Mouse (Mus musculus) ZHBTc4 (cell line): ENCODE data around the gene Zfp593.

Source experiments
- DNase-seq: peaks from one replicate; pipeline ENCODE4 v3.0.0-alpha.2; 2011; ENCODE audit warnings: low read depth, low spot score

Zfp593 gene

GRCm38 (mm10) chr4:134245148-134245843 is at the start of gene Zfp593:
Zfp593 (minus strand) TSS chr4:134245592.
- peak; percentile 95 for DNase-seq

GRCm38 (mm10) chr4:134293692-134294163 is 48.3 kb upstream of the Zfp593 start:
- DNase-seq, result no peak

DNA sequence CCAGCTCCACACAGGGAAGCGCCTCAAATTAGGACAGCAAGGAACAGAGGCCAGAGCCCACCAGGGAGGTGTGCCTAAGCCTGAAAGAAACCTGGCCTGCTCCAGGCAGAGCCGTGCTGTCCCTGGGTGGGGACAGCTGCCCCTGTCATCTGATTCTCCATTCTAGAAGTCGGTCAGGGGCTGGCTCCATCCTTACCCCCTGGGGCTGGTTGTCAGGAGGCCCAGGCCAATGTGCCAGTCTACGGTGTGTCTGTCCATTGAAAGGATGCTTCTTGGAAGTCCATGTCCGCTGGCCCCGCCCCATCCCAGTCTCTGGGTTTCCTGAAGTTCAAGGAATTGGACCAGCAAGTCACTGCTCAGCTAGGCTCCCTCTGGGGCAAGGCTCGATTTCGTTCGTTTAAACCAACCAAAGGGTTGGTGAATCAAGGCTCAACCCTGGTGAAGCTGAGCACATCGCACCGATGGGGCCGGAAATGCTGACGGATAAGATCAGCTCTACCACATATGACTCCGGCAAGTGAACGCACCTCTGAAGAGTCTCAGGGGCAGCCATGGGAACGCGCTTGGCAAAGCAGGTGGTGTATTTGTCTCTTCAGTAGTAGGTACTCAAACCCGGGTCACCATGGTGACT is 47.8 kb upstream of the Zfp593 start:
- DNase-seq, result no peak

DNA sequence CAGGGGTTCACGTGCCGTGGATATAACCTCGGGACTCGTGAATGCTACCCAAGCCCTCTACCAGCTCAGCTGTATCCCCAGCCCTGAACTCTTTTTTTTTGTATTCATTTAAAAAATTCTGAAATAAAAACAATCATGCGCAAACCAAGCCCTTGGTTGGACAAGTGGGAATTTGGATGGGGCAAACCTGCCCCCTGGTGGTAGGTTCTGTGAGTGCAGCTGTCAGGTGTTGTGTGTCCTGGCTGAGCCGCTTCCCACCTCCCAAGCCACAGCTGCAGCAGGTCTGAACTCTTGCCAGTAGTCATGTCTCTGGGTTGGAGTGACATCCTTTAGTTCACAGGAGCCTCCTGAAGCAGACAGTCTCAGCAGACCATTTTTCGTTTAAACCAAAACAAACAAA is 46.7 kb upstream of the Zfp593 start:
- DNase-seq, result peak; percentile 88

GRCm38 (mm10) chr4:134288397-134289256 is 43.2 kb upstream of the Zfp593 start:
- DNase-seq, result no peak

- peak; percentile 98 for DNase-seq
These were observed 42.2 kb upstream of the Zfp593 start, which contains the start of gene Pdik1l for GRCm38 (mm10) chr4:134287575-134288025. Pdik1l (minus strand) TSS chr4:134287895.

- peak; percentile 95 for DNase-seq
These were observed 41.8 kb upstream of the Zfp593 start for GRCm38 (mm10) chr4:134287168-134287564.

GRCm38 (mm10) chr4:134286226-134287167 is 41.1 kb upstream of the Zfp593 start:
- peak; percentile 38 for DNase-seq

DNA sequence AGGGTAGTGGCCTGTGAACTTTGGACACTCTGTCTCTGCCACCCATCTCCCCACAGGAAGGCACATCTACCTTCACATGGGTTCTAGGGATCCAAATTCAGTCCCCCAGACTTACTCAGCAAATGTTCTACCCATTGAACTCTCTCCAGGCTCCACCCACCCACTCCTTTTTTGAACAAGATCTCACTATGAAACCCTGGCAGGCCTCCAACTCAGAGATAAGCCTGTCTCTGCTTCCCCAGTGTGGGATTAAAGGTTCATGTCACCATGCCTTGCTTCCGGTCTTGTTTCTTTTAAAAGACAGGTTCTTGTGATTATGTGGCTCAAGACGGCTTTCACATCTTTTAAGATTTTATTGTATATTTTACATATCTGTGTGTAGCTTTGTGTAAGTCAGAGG is 39.5 kb upstream of the Zfp593 start:
- DNase-seq, result no peak

DNA sequence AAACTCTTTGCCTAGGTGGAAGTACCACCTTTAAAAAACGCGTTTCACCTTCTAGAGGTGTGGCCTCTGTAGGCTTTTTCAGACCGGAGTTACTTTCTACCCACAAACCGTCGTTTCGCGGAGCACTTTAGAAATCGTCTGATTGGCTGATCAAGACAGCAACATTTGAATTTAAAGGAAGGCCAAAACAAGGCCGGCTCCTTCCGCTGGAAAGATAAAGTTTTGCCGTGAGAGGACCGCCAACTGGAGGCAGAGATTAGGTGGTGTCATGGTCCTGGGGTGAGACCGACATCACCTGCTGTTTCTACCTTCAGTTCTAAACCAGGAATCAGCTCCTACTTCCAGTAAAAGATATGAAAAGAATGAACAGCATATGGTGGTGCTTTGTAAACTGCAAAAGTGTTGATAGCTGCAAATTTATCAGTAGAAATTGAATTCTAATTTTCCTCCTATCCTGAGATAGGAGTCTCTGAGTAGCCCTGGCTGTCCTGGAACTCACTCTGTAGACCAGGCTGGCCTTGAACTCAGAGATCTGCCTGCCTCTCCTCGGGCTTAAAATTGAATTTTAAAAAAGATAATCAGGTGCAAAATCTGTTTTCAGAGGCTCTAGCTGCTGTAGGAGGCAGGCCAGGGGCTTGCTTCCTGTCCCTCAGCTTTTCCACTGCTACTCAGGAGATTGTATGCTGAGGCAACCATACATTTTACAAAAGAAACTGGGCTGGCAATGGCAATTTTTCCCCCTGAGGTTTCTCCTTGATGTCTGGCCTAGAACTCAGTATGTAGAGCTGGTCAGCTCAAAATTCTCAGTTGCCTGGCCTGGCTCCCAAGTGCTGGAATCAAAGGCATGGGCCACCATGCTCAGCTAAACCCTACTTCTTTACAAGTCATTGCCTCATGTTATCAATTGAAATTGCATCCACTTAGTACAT is 28.3 kb upstream of the Zfp593 start:
- peak; percentile 87 for DNase-seq

- DNase-seq, result no peak
These were observed 27.5 kb upstream of the Zfp593 start for GRCm38 (mm10) chr4:134272731-134273416.

DNA sequence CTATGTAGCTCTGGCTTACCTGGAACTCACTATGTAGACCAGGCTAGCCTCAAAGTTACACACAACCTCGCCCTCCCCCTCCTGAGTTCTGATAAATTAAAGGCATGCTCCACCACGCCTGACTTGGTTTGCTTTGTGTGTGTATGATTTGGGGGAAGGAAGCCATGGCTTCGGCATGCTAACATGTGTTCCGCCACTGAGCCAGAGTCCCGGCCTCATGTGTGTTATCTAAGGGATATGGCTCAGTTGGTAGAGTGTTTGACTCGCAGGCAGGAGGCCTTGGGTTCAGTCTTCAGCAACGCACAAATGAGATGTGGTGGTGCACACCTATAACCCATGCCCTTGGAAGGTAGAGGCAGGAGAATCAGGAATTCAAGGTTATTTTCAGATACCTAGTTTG is 26.6 kb upstream of the Zfp593 start:
- no peak for DNase-seq

- peak; percentile 35 for DNase-seq
These were observed 24.2 kb upstream of the Zfp593 start for GRCm38 (mm10) chr4:134269622-134270021.

DNA sequence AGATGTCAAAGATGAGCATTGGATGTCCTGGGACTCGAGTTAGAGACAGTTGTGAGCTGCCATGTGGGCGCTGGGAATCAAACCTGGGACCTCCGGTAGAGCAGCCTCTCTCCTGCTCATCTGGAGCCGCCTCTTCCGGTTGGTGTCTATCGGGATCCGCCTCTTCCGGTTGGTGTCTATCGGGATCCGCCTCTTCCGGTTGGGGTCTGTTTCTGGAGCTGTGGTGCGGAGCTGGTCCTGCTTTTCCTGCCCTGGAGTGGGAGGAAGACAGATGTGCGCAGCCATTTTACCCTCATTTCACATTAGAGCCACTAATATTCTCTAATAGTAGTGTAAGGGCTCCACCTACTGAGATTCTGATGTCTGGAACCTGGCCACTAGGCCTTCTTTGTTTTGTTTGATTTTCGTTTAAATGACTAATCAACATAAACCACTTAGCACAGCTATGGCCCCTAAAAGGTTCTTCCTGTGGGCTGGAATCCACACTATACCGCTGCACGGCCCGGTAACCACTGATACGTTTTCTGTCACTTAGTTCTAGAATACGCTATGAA is 22.8 kb upstream of the Zfp593 start:
- peak; percentile 91 for DNase-seq

- no peak for DNase-seq
These were observed 20.6 kb upstream of the Zfp593 start for GRCm38 (mm10) chr4:134265860-134266585.

GRCm38 (mm10) chr4:134263191-134263590 is 17.8 kb upstream of the Zfp593 start:
- peak; percentile 92 for DNase-seq

GRCm38 (mm10) chr4:134258354-134258753 is 13.0 kb upstream of the Zfp593 start:
- DNase-seq, result no peak
